ENCODE assay signal across 12 mouse cellular contexts in the genomic region with DNA sequence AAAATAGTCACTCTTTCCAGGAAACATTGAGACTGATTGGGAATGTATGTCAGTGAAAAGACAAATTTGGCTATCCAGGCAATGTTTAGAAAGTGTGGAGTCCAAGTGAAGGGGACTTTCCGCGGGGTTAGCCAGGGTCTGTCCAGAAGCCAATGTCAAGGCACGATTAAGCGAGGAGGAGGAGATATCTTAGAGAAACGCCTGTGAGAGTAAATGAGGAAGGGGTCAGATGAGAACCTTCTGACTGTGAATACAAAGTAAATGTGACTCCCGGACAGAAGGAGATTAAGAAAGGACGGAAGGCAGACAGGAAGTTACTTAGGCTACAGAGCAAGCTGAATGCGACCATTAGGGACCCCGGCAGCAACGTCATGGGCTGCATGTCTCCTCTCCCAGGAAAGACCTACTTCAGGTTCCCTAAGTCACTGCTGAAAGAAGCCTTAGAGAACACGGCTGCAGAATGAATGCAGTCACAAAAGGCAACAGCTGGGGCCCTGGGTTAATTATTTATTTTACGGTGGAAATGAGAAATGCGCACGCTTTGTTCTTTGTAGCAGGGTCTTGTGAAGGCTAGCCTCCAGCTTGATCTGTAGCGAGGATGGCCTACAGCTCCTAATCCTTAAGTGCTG. TPM values are rescaled to one million over a fixed set of nuclear protein-coding genes. Genes with fewer than 3 reads are reported as not detected.
DNase-seq lines count a peak whose midpoint lies in the region; ATAC-seq and TF ChIP-seq lines count a peak whose summit lies in the region.
"Had no signal": no experiment of that assay in that cellular context is flagged by ENCODE, and none has a peak within 500 bp of the region (broad histone marks: within the 10 kb centered on the region; RNA-seq: fewer than 3 reads in every experiment).

No protein-coding gene starts in this region.

- H3K27ac ChIP-seq in heart, embryonic 15.5 days = no peak overlapping the region
- H3K27ac ChIP-seq in kidney, adult 2 months (ENCODE audit: insufficient read depth, low read depth, low read length) = no peak overlapping the region
- no peak overlapping the region for H3K27ac ChIP-seq in liver, embryonic 16.5 days (ENCODE audit: low read length)
- H3K27ac ChIP-seq in hindbrain, postnatal 0 days = no peak overlapping the region
- H3K27ac ChIP-seq: forebrain, embryonic 12.5 days; limb, embryonic 12.5 days had no signal

- no peak overlapping the region for H3K9ac ChIP-seq in heart, embryonic 15.5 days
- H3K9ac ChIP-seq in liver, embryonic 16.5 days (ENCODE audit: low read depth, low read length) = no peak overlapping the region
- no peak overlapping the region for H3K9ac ChIP-seq in hindbrain, postnatal 0 days (replicated peaks; ENCODE audit: low read length)
- H3K9ac ChIP-seq: forebrain, embryonic 12.5 days; limb, embryonic 12.5 days had no signal

- ATAC-seq in heart, embryonic 15.5 days (replicated peaks; ENCODE audit: insufficient number of reproducible peaks, insufficient read depth, low FRiP score, low read depth) = no peak
- no peak for ATAC-seq in liver, embryonic 16.5 days (ENCODE audit: low read depth)
- ATAC-seq in hindbrain, postnatal 0 days = no peak

- DNase-seq in heart, postnatal 25 days (ENCODE audit: low spot score) = no peak
- DNase-seq in brain, embryonic 14.5 days (ENCODE audit: low read depth) = peak; percentile 7
- peak; percentile 65 for DNase-seq in kidney, adult 2 months
- DNase-seq in layer of hippocampus, adult 18-20 months (ENCODE audit: low spot score in 2 of 2) = no peak
- DNase-seq in thymus, postnatal 0 days (ENCODE audit: low spot score) = no peak
- DNase-seq in hindbrain, postnatal 0 days (ENCODE audit: low spot score) = no peak
- DNase-seq: cerebellum, postnatal 14 days had no signal

- no peak for TF ChIP-seq CTCF in brain, embryonic 14.5 days (IDR thresholded peaks at IDR 0.05; ENCODE audit: borderline replicate concordance, extremely low read depth, insufficient read depth, insufficient read length)
- TF ChIP-seq CTCF in kidney, adult 2 months (conservative IDR thresholded peaks at IDR 0.05; ENCODE audit: insufficient read depth, insufficient read length, low read depth, low read length) = no peak
- TF ChIP-seq CTCF in hindbrain, postnatal 0 days (IDR thresholded peaks at IDR 0.05; ENCODE audit: low read depth) = no peak

- H3K36me3 ChIP-seq in heart, embryonic 15.5 days = no peaks in the 10 kb centered on the region
- no peaks in the 10 kb centered on the region for H3K36me3 ChIP-seq in kidney, adult 2 months (ENCODE audit: control insufficient read depth, insufficient read depth, low read length)
- no peaks in the 10 kb centered on the region for H3K36me3 ChIP-seq in liver, embryonic 16.5 days (ENCODE audit: control insufficient read depth, insufficient read depth)
- no peaks in the 10 kb centered on the region for H3K36me3 ChIP-seq in hindbrain, postnatal 0 days (ENCODE audit: insufficient read depth, low read length)
- H3K36me3 ChIP-seq: forebrain, embryonic 12.5 days; limb, embryonic 12.5 days had no signal

- H3K4me3 ChIP-seq in heart, embryonic 15.5 days = no peak overlapping the region
- H3K4me3 ChIP-seq in kidney, adult 2 months (ENCODE audit: insufficient read depth, low read depth, low read length) = no peak overlapping the region
- H3K4me3 ChIP-seq in liver, embryonic 16.5 days (ENCODE audit: low read depth, low read length) = no peak overlapping the region
- H3K4me3 ChIP-seq in hindbrain, postnatal 0 days (ENCODE audit: low read length) = no peak overlapping the region
- H3K4me3 ChIP-seq: forebrain, embryonic 12.5 days; limb, embryonic 12.5 days had no signal

- no peaks in the 10 kb centered on the region for H3K27me3 ChIP-seq in heart, embryonic 15.5 days
- no peaks in the 10 kb centered on the region for H3K27me3 ChIP-seq in kidney, adult 2 months (replicated peaks; ENCODE audit: control insufficient read depth, insufficient read depth, low read length)
- no peaks in the 10 kb centered on the region for H3K27me3 ChIP-seq in liver, embryonic 16.5 days (ENCODE audit: control insufficient read depth, insufficient read depth, low read depth, low read length)
- no peaks in the 10 kb centered on the region for H3K27me3 ChIP-seq in hindbrain, postnatal 0 days (ENCODE audit: insufficient read depth, low read length)
- H3K27me3 ChIP-seq: forebrain, embryonic 12.5 days; limb, embryonic 12.5 days had no signal

- intact Hi-C loops in heart, postnatal 25 days (cut with DNase I) = no loop called here

- 56% methylated on average over 15 of the region's 15 CpGs for WGBS in heart, embryonic 15.5 days
- 28% methylated on average over 15 of the region's 15 CpGs for WGBS in kidney, adult 2 months
- WGBS in liver, embryonic 16.5 days (ENCODE audit: insufficient replicate concordance) = 28% methylated on average over 15 of the region's 15 CpGs
- WGBS in hindbrain, postnatal 0 days = 60% methylated on average over 15 of the region's 15 CpGs

- 0 out of 2 replicates have a peak, but pooled peaks cover 2% of the 10 kb centered on the region for H3K4me1 ChIP-seq in heart, embryonic 15.5 days (replicated peaks)
- H3K4me1 ChIP-seq in kidney, adult 2 months (ENCODE audit: control insufficient read depth, insufficient read depth, low read length) = peaks cover 22% of the 10 kb centered on the region
- no peaks in the 10 kb centered on the region; the same call in none of the 2 replicates for H3K4me1 ChIP-seq in liver, embryonic 16.5 days (ENCODE audit: control insufficient read depth, low read depth, low read length)
- H3K4me1 ChIP-seq in hindbrain, postnatal 0 days (ENCODE audit: insufficient read depth, low read length) = no peaks in the 10 kb centered on the region
- H3K4me1 ChIP-seq: limb, embryonic 12.5 days had no signal

- H3K4me2 ChIP-seq in heart, embryonic 15.5 days = 0 out of 2 replicates have a peak overlapping the region, but pooled peaks have one; percentile 2
- H3K4me2 ChIP-seq in liver, embryonic 16.5 days (ENCODE audit: low read depth, low read length) = peak overlapping the region; percentile 8; the same call in 1 of the 2 replicates
- no peak overlapping the region for H3K4me2 ChIP-seq in hindbrain, postnatal 0 days (ENCODE audit: low read depth, low read length)
- H3K4me2 ChIP-seq: forebrain, embryonic 12.5 days; heart, embryonic 11.5 days; limb, embryonic 12.5 days had no signal

- H3K9me3 ChIP-seq in heart, embryonic 15.5 days (replicated peaks) = no peaks in the 10 kb centered on the region
- H3K9me3 ChIP-seq in liver, embryonic 16.5 days (replicated peaks; ENCODE audit: control insufficient read depth, low read length) = no peaks in the 10 kb centered on the region
- H3K9me3 ChIP-seq in hindbrain, postnatal 0 days (ENCODE audit: low read length) = no peaks in the 10 kb centered on the region
- H3K9me3 ChIP-seq: forebrain, embryonic 12.5 days; limb, embryonic 12.5 days had no signal

- no peak for TF ChIP-seq POLR2A in brain, embryonic 14.5 days (IDR thresholded peaks at IDR 0.05; ENCODE audit: borderline replicate concordance, extremely low read depth, insufficient read depth, insufficient read length, poor library complexity, severe bottlenecking)
- TF ChIP-seq POLR2A in kidney, adult 2 months (IDR thresholded peaks at IDR 0.05; ENCODE audit: low read depth, low read length) = no peak

RNA-seq across cellular contexts. Expression of a gene that starts 11.1 kb away (rescaled TPM):
- 22.3 and 23.0 TPM in 2 replicates for polyA plus RNA-seq in heart, embryonic 15.5 days (2015; fragmentation: Nextera tagmentation; extraction: Ambion mirVana)
- 100 to 1,000 TPM in 1 of 2 experiments, 10 to 100 TPM in 1; 99.6 to 104 TPM for total RNA-seq in heart, postnatal 25 days (2021)
- 62.7 and 63.1 TPM in 2 replicates for polyA plus RNA-seq in brain, embryonic 14.5 days (2012; rRNA removed)
- polyA plus RNA-seq in kidney, adult 2 months (2012; rRNA removed) = 341 and 354 TPM in 2 replicates
- 8.8 TPM in 2 replicates for polyA plus RNA-seq in liver, embryonic 16.5 days (2015; fragmentation: Nextera tagmentation; extraction: Ambion mirVana)
- total RNA-seq in layer of hippocampus, adult 18-20 months (2021) = 10 to 100 TPM; 43.3 to 43.9 TPM
- 13.4 and 13.9 TPM in 2 replicates for polyA plus RNA-seq in thymus, postnatal 0 days (2015; fragmentation: Nextera tagmentation; extraction: Ambion mirVana)
- total RNA-seq in hindbrain, postnatal 0 days (2014; rRNA removed) = 56.9 and 62.0 TPM in 2 replicates
- 33.1 and 33.2 TPM in 2 replicates for polyA plus RNA-seq in hindbrain, postnatal 0 days (2015; fragmentation: Nextera tagmentation; extraction: Ambion mirVana)

RNA-seq across cellular contexts. Expression of a gene that starts 28.1 kb away (rescaled TPM):
- 3.4 and 3.6 TPM in 2 replicates for polyA plus RNA-seq in heart, embryonic 15.5 days (2015; fragmentation: Nextera tagmentation; extraction: Ambion mirVana)
- 10 to 100 TPM; 29.2 to 35.0 TPM for total RNA-seq in heart, postnatal 25 days (2021)
- 25.8 and 33.6 TPM in 2 replicates for polyA plus RNA-seq in brain, embryonic 14.5 days (2012; rRNA removed)
- polyA plus RNA-seq in kidney, adult 2 months (2012; rRNA removed) = 17.7 and 18.6 TPM in 2 replicates
- 1.6 and 1.7 TPM in 2 replicates for polyA plus RNA-seq in liver, embryonic 16.5 days (2015; fragmentation: Nextera tagmentation; extraction: Ambion mirVana)
- 10 to 100 TPM; 65.9 to 66.4 TPM for total RNA-seq in layer of hippocampus, adult 18-20 months (2021)
- 9.5 and 11.7 TPM in 2 replicates for polyA plus RNA-seq in thymus, postnatal 0 days (2015; fragmentation: Nextera tagmentation; extraction: Ambion mirVana)
- 27.9 and 34.2 TPM in 2 replicates for total RNA-seq in hindbrain, postnatal 0 days (2014; rRNA removed)
- 4.9 and 5.0 TPM in 2 replicates for polyA plus RNA-seq in hindbrain, postnatal 0 days (2015; fragmentation: Nextera tagmentation; extraction: Ambion mirVana)

Comparison
In these comparisons a context has a peak if more than half of its experiments do, and no peak if none do; other contexts are left out.
1. DNase-seq: peak in brain, embryonic 14.5 days (single experiment) and kidney, adult 2 months (single experiment); none in heart, postnatal 25 days (single experiment), layer of hippocampus, adult 18-20 months (0 of 2), thymus, postnatal 0 days (single experiment) and hindbrain, postnatal 0 days (single experiment).